ENCODE assay signal across 20 mouse cellular contexts in genomic region chr9:64228972-64229371, GRCm38 (mm10). TPM values are rescaled to one million over a fixed set of nuclear protein-coding genes. Genes with fewer than 3 reads are reported as not detected.
DNase-seq lines count a peak whose midpoint lies in the region; ATAC-seq and TF ChIP-seq lines count a peak whose summit lies in the region.
"Had no signal": no experiment of that assay in that cellular context is flagged by ENCODE, and none has a peak within 500 bp of the region (broad histone marks: within the 10 kb centered on the region; RNA-seq: fewer than 3 reads in every experiment).

No protein-coding gene starts in this region.

- H3K4me1 ChIP-seq in limb, embryonic 13.5 days, result peaks cover 32% of the 10 kb centered on the region

- DNase-seq in frontal cortex, postnatal 36 days (ENCODE audit: low spot score in 2 of 2), result peak; percentile 20 to 63
- DNase-seq in frontal cortex, postnatal 25 days (ENCODE audit: low spot score in 2 of 2), result no peak
- DNase-seq in layer of hippocampus, adult 2 months (ENCODE audit: low spot score in 2 of 2), result no peak
- DNase-seq in layer of hippocampus, postnatal 10 days (ENCODE audit: low spot score in 2 of 2), result no peak
- peak; percentile 80 for DNase-seq in brain, adult 2 months (ENCODE audit: low read depth, low spot score)
- DNase-seq in kidney, postnatal 4 days, result no peak
- DNase-seq: adrenal gland, postnatal 25 days; cerebellum, postnatal 10 days; embryo, embryonic 11 days; heart, postnatal 4 days had no signal

- no peaks in the 10 kb centered on the region for H3K9me3 ChIP-seq in limb, embryonic 13.5 days
- H3K9me3 ChIP-seq: liver, embryonic 12.5 days; lung, embryonic 15.5 days; midbrain, embryonic 12.5 days; neural tube, embryonic 15.5 days; stomach, embryonic 15.5 days had no signal

- TF ChIP-seq CTCF in layer of hippocampus, adult 2 months (conservative IDR thresholded peaks at IDR 0.05), result no peak

- 0 out of 2 replicates have a peak, but pooled peaks cover 4% of the 10 kb centered on the region for H3K36me3 ChIP-seq in limb, embryonic 13.5 days
- H3K36me3 ChIP-seq: liver, embryonic 12.5 days; lung, embryonic 15.5 days; midbrain, embryonic 12.5 days; neural tube, embryonic 15.5 days; stomach, embryonic 15.5 days had no signal

- peak overlapping the region; percentile 88 for H3K27ac ChIP-seq in layer of hippocampus, adult 2 months
- H3K27ac ChIP-seq in limb, embryonic 13.5 days, result no peak overlapping the region
- H3K27ac ChIP-seq: liver, embryonic 12.5 days; lung, embryonic 15.5 days; midbrain, embryonic 12.5 days; neural tube, embryonic 15.5 days; stomach, embryonic 15.5 days had no signal

- no peak overlapping the region for H3K4me3 ChIP-seq in layer of hippocampus, adult 2 months
- H3K4me3 ChIP-seq in limb, embryonic 13.5 days, result no peak overlapping the region
- H3K4me3 ChIP-seq: erythroblast, embryonic 14.5 days; liver, embryonic 12.5 days; lung, embryonic 15.5 days; midbrain, embryonic 12.5 days; myocyte; neural tube, embryonic 15.5 days; stomach, embryonic 15.5 days had no signal

- ATAC-seq in limb, embryonic 13.5 days (ENCODE audit: low FRiP score, low read depth), result no peak
- ATAC-seq: inflammation-experienced regulatory T-cells, adult 6 months; liver, embryonic 12.5 days had no signal

- peak overlapping the region; percentile 27; the same call in 1 of the 2 replicates for H3K9ac ChIP-seq in limb, embryonic 13.5 days
- H3K9ac ChIP-seq: liver, embryonic 12.5 days; lung, embryonic 15.5 days; midbrain, embryonic 12.5 days; neural tube, embryonic 15.5 days; stomach, embryonic 15.5 days had no signal

- no peak overlapping the region for H3K4me2 ChIP-seq in limb, embryonic 13.5 days (replicated peaks)
- H3K4me2 ChIP-seq: liver, embryonic 12.5 days; lung, embryonic 15.5 days; midbrain, embryonic 12.5 days; neural tube, embryonic 15.5 days; stomach, embryonic 15.5 days had no signal

- H3K27me3 ChIP-seq in limb, embryonic 13.5 days, result no peaks in the 10 kb centered on the region
- H3K27me3 ChIP-seq: liver, embryonic 12.5 days; lung, embryonic 15.5 days; midbrain, embryonic 12.5 days; neural tube, embryonic 15.5 days; stomach, embryonic 15.5 days had no signal

RNA-seq across cellular contexts. Expression of gene Uchl4, which starts 6.0 kb away (rescaled TPM):
- total RNA-seq in layer of hippocampus, adult 2 months (2021), result 1 to 10 TPM; 2.8 to 2.9 TPM
- total RNA-seq in layer of hippocampus, postnatal 10 days (2021), result 1 to 10 TPM; 4.0 to 5.8 TPM
- 3.0 and 3.2 TPM in 2 replicates for polyA plus RNA-seq in limb, embryonic 13.5 days (2015; fragmentation: Nextera tagmentation; extraction: Ambion mirVana)
- polyA plus RNA-seq: erythroblast, embryonic 14.5 days; spleen, adult 2 months had no signal

RNA-seq across cellular contexts. Expression of gene Map2k1, which starts 24.5 kb away (rescaled TPM):
- 100 to 1,000 TPM; 329 to 346 TPM for total RNA-seq in layer of hippocampus, adult 2 months (2021)
- total RNA-seq in layer of hippocampus, postnatal 10 days (2021), result 100 to 1,000 TPM; 126 to 129 TPM
- 79.0 and 80.1 TPM in 2 replicates for polyA plus RNA-seq in limb, embryonic 13.5 days (2015; fragmentation: Nextera tagmentation; extraction: Ambion mirVana)

RNA-seq across cellular contexts. Expression of gene Snapc5, which starts 49.9 kb away (rescaled TPM):
- 10 to 100 TPM; 15.0 to 19.6 TPM for total RNA-seq in layer of hippocampus, adult 2 months (2021)
- 10 to 100 TPM; 17.1 to 18.5 TPM for total RNA-seq in layer of hippocampus, postnatal 10 days (2021)
- 30.4 and 30.5 TPM in 2 replicates for polyA plus RNA-seq in limb, embryonic 13.5 days (2015; fragmentation: Nextera tagmentation; extraction: Ambion mirVana)

RNA-seq across cellular contexts. Expression of gene Tipin, which starts 52.4 kb away (rescaled TPM):
- total RNA-seq in layer of hippocampus, adult 2 months (2021), result 10 to 100 TPM; 15.4 to 21.7 TPM
- 10 to 100 TPM; 19.6 to 22.3 TPM for total RNA-seq in layer of hippocampus, postnatal 10 days (2021)
- 218 and 225 TPM in 2 replicates for polyA plus RNA-seq in limb, embryonic 13.5 days (2015; fragmentation: Nextera tagmentation; extraction: Ambion mirVana)

RNA-seq across cellular contexts. Expression of gene Rpl4, which starts 55.8 kb away (rescaled TPM):
- 100 to 1,000 TPM; 607 to 624 TPM for total RNA-seq in layer of hippocampus, adult 2 months (2021)
- 100 to 1,000 TPM; 612 to 638 TPM for total RNA-seq in layer of hippocampus, postnatal 10 days (2021)
- polyA plus RNA-seq in limb, embryonic 13.5 days (2015; fragmentation: Nextera tagmentation; extraction: Ambion mirVana), result 1,136 and 1,154 TPM in 2 replicates

Comparison
In these comparisons a context has a peak if more than half of its experiments do, and no peak if none do; other contexts are left out.
1. DNase-seq: peak in frontal cortex, postnatal 36 days (2 of 2) and brain, adult 2 months (single experiment); none in frontal cortex, postnatal 25 days (0 of 2), layer of hippocampus, adult 2 months (0 of 2), layer of hippocampus, postnatal 10 days (0 of 2) and kidney, postnatal 4 days (0 of 2).